Mouse (Mus musculus) embryonic facial prominence, embryonic 14.5 days (tissue): ENCODE data around the gene Sh3gl2. TPM values are rescaled to one million over a fixed set of nuclear protein-coding genes. Genes with fewer than 3 reads are reported as not detected.

Source experiments
- ATAC-seq: fragments of 200-750 bp; cut with Nextera tagmentation; 2 replicates; pipeline ENCODE4 v1.8.0; 2017; ENCODE audit warnings: low read depth, moderate number of reproducible peaks, moderate TSS enrichment
- DNase-seq: peaks from one replicate; pipeline ENCODE4 v3.0.0-alpha.2; 2015; ENCODE audit warnings: low spot score
- H3K27ac ChIP-seq: fragments of 300-500 bp; sonication (generic); replicated peaks from 2 replicates; pipeline ENCODE4 v1.5.1; 2014; ENCODE audit warnings: low read depth, mild to moderate bottlenecking, low read length, moderate library complexity
- H3K27me3 ChIP-seq: fragments of 300-500 bp; sonication (generic); replicated peaks from 2 replicates; pipeline ENCODE4 v1.6.1; 2014; ENCODE audit warnings: low read length; ENCODE audit not compliant: control insufficient read depth, insufficient read depth
- H3K36me3 ChIP-seq: fragments of 300-500 bp; sonication (generic); 2 replicates; pipeline ENCODE4 v1.6.1; 2014; ENCODE audit warnings: low read length, mixed read lengths; ENCODE audit not compliant: control insufficient read depth, insufficient read depth
- H3K4me1 ChIP-seq: fragments of 300-500 bp; sonication (generic); 2 replicates; pipeline ENCODE4 v1.6.1; 2014; ENCODE audit warnings: antibody characterized with exemption, low read length; ENCODE audit not compliant: control insufficient read depth, insufficient read depth
- H3K4me2 ChIP-seq: fragments of 300-500 bp; sonication (generic); 2 replicates; pipeline ENCODE4 v1.6.1; 2014; ENCODE audit warnings: low read depth, mild to moderate bottlenecking, low read length, moderate library complexity, mixed read lengths
- H3K4me3 ChIP-seq: fragments of 300-500 bp; sonication (generic); 2 replicates; pipeline ENCODE4 v1.5.1; 2014; ENCODE audit warnings: low read depth, mild to moderate bottlenecking, low read length
- H3K9ac ChIP-seq: fragments of 300-500 bp; sonication (generic); 2 replicates; pipeline ENCODE4 v1.6.1; 2014; ENCODE audit warnings: low read depth, mild to moderate bottlenecking, low read length, moderate library complexity, mixed read lengths
- H3K9me3 ChIP-seq: fragments of 300-500 bp; sonication (generic); 2 replicates; pipeline ENCODE4 v1.6.1; 2016; ENCODE audit warnings: low read length; ENCODE audit not compliant: control insufficient read depth
- WGBS: fragments of 180-500 bp; shearing (Covaris S2); extraction: QIAGEN DNeasy Blood & Tissue Kit; methylation state at CpG from one replicate; pipeline ENCODE4 v1.1.7; 2014; 5-methylcytosine and 5-hydroxymethylcytosine counted together
- polyA plus RNA-seq: library from polyadenylated mRNA; unstranded; fragments of >200 nt; fragmentation: Nextera tagmentation; extraction: Ambion mirVana; gene quantifications from 2 replicates; pipeline ENCODE4 v1.2.1, GENCODE M21; 2014

The Sh3gl2 gene
- polyA plus RNA-seq, 1 experiment from 2014 or later, result 7.0 TPM

DNA sequence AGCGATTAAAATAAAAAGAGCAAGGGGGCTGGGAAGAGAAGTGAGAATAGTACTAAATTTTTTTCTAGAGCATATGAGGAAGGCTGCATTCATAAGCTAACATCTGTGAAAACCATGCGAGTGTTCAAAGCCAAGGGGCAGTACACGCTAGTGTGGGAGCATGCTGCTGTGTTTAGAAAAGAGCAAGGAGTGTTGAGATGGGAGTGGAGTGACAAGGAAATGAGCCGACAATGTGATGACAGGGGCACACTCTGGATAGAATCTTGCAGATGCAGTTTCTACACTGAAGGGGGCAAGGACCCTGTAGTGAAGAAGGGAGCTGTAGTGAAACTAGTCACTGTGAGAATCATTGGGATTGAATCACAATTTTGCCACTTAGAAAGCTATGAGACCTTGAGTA, 481.2 kb downstream of the Sh3gl2 start:
- no peaks in the 10 kb centered on the region for H3K4me1 ChIP-seq
- H3K4me2 ChIP-seq, result no peak overlapping the region
- no peaks in the 10 kb centered on the region for H3K9me3 ChIP-seq
- H3K9ac ChIP-seq, result no peak overlapping the region
- no peak overlapping the region for H3K4me3 ChIP-seq
- H3K36me3 ChIP-seq, result no peaks in the 10 kb centered on the region
- no peak overlapping the region for H3K27ac ChIP-seq
- H3K27me3 ChIP-seq, result no peaks in the 10 kb centered on the region
- WGBS, result 70% methylated on average over 4 of the region's 4 CpGs
- no peak for ATAC-seq
- DNase-seq, result no peak
